ENCODE assay signal across 7 mouse cellular contexts in the genomic region with DNA sequence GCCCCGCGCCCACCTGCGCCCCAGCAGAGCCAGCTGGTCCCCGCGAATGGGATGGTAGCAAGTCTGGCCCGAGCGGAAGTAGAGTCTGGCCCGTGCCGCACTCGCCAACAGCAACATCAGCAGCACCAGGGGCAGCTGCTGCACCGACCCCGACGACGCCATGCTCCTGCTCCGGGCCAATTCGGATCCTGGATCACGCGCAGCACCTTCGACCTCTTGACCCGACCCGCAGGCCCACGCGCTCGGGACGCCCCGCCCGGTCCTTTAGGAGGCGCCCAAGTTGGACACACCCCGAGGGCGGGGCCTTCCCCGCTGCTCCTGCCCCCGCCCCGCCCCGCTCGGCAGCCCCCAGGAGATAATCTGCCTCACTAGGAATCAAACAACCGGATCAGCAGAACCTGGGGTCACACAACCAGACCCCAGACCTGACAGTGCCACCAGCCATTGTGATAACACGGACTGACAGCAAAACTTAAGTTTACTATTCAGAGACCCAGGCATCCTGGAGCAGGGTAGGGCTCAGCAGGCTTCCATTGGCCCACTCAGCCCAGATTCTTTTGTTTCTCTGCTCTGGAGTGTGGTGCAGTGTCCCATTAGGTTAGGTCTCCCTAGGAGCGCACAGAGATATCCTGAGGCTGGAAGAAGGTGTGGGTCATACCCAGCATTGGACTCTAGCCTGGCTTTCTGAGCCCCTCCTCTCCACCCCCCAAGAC. TPM values are rescaled to one million over a fixed set of nuclear protein-coding genes. Genes with fewer than 3 reads are reported as not detected.
A peak's percentile ranks its signal among the peaks of the same experiment; 100 is the strongest.
DNase-seq lines count a peak whose midpoint lies in the region; ATAC-seq lines count a peak whose summit lies in the region.

A gene (minus strand): TSS at position 303 of the 713 bp plus-strand sequence.

- H3K9ac ChIP-seq in intestine, embryonic 14.5 days (ENCODE audit: low read length) = peak within 1 kb of the TSS; percentile 38

- 2% methylated on average over 38 of the region's 38 CpGs for WGBS in intestine, embryonic 14.5 days

- peaks cover 8% of the 10 kb centered on the region; the same call in 1 of the 2 replicates for H3K36me3 ChIP-seq in intestine, embryonic 14.5 days (ENCODE audit: control insufficient read depth, insufficient read depth, low read length)

- peak within 1 kb of the TSS; percentile 82 for H3K4me2 ChIP-seq in intestine, embryonic 14.5 days (ENCODE audit: low read length)

- peak; percentile 73 to 82 for DNase-seq in adrenal gland, adult 18-20 months (ENCODE audit: low spot score in 2 of 2)
- peak; percentile 75 for DNase-seq in embryo, embryonic 10 days (ENCODE audit: low spot score)
- DNase-seq in gastrocnemius, postnatal 36 days = peak; percentile 74 to 75
- peak; percentile 85 for DNase-seq in intestine, embryonic 14.5 days (ENCODE audit: low spot score)
- peak in 1 of 2 experiments; percentile 21 for DNase-seq in left cerebral cortex, postnatal 25 days (ENCODE audit: low spot score in 2 of 2)
- peak; percentile 42 for DNase-seq in right cerebral cortex, postnatal 25 days

- peak; percentile 76 for ATAC-seq in intestine, embryonic 14.5 days (replicated peaks; ENCODE audit: low FRiP score, low TSS enrichment, low read depth)
- ATAC-seq in megakaryocyte-erythroid progenitor cell, adult 5-6 weeks (replicated peaks; ENCODE audit: low FRiP score, low TSS enrichment, poor library complexity, severe bottlenecking) = peak; percentile 77

- H3K27me3 ChIP-seq in intestine, embryonic 14.5 days (replicated peaks; ENCODE audit: control insufficient read depth, insufficient read depth, low read length) = no peaks in the 10 kb centered on the region

- H3K4me1 ChIP-seq in intestine, embryonic 14.5 days (replicated peaks; ENCODE audit: control insufficient read depth, insufficient read depth, low read length) = peaks cover 15% of the 10 kb centered on the region

- peak within 1 kb of the TSS; percentile 10; the same call in 1 of the 2 replicates for H3K27ac ChIP-seq in intestine, embryonic 14.5 days (ENCODE audit: low read depth)

- H3K9me3 ChIP-seq in intestine, embryonic 14.5 days (ENCODE audit: control insufficient read depth, low read length) = no peaks in the 10 kb centered on the region

- H3K4me3 ChIP-seq in intestine, embryonic 14.5 days (ENCODE audit: low read depth, low read length) = peak within 1 kb of the TSS; percentile 58

- intact Hi-C loops in gastrocnemius, postnatal 36 days (cut with DNase I) = no loop called here
- intact Hi-C loops in left cerebral cortex, postnatal 25 days (cut with DNase I) = no loop called here

RNA-seq across cellular contexts. Expression of the gene that starts here (rescaled TPM):
- 100 to 1,000 TPM; 193 to 196 TPM for total RNA-seq in adrenal gland, adult 18-20 months (2021)
- 10 to 100 TPM; 23.4 to 24.7 TPM for total RNA-seq in gastrocnemius, postnatal 36 days (2021)
- 191 and 207 TPM in 2 replicates for polyA plus RNA-seq in intestine, embryonic 14.5 days (2014; fragmentation: Nextera tagmentation; extraction: Ambion mirVana)
- total RNA-seq in left cerebral cortex, postnatal 25 days (2021) = 10 to 100 TPM; 27.4 to 31.6 TPM
- 44.2 and 46.0 TPM in 2 replicates for total RNA-seq in megakaryocyte-erythroid progenitor cell, adult 5-6 weeks (2014; fragmentation: Nextera tagmentation)
- 67.3 and 69.2 TPM in 2 replicates for total RNA-seq in megakaryocyte-erythroid progenitor cell, adult 5-6 weeks (2017)
